Mouse (Mus musculus): ENCODE data around the gene Cand1.

DNA sequence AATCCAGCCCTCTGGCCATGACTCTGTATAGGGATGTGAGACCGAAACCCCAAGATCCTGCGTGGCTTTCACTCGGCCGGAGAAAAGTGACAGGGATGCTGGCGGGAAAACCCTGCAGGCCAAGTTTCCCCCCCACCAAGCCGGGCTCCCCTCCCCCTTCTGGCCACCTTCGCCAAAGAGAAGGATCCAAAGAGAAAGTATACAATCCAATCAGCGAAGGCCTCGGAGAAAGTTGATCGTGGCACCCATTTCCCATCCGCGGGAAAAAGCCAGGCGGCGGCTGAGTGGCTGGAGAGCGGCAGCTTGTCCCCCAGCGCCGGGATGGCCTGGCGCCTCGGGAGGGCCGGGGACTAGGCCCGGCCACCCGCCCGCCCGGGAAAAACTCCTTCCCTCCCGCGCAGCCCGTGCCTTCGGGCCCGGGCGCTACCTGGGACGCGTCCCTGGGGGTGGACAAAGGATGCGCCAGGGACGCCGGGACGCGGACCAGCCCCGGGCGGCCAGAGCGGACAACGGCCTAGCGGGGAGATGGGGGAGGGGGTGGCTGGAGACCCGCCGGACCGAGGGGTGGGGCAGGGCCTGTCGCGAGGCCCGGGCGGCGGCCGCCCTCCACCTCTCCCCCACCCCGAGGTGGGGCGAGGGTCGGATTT, 747 bp downstream of the Cand1 start:
- TF ChIP-seq POLR2A (IDR thresholded peaks at IDR 0.05; ENCODE audit: control insufficient read depth, low read depth, low read length), result no peak
- no peak for TF ChIP-seq CTCF (IDR thresholded peaks at IDR 0.05; ENCODE audit: control insufficient read depth, insufficient read depth, insufficient replicate concordance, low read depth, low read length)

Data from testis, adult 2 months (tissue).